8 mouse cellular contexts compared by ENCODE assay signal in genomic region chr13:41847516-41848126, GRCm38 (mm10). TPM values are rescaled to one million over a fixed set of nuclear protein-coding genes. Genes with fewer than 3 reads are reported as not detected.
DNase-seq lines count a peak whose midpoint lies in the region; ATAC-seq lines count a peak whose summit lies in the region.
"Had no signal": no experiment of that assay in that cellular context is flagged by ENCODE, and none has a peak within 500 bp of the region (broad histone marks: within the 10 kb centered on the region; RNA-seq: fewer than 3 reads in every experiment).

Adtrp (minus strand) TSS chr13:41847684.

- H3K36me3 ChIP-seq in kidney, embryonic 15.5 days: no peaks in the 10 kb centered on the region

- no peaks in the 10 kb centered on the region for H3K27me3 ChIP-seq in kidney, embryonic 15.5 days

- H3K9ac ChIP-seq in kidney, embryonic 15.5 days: no peak within 1 kb of the TSS

- DNase-seq in kidney, adult 9 months: no peak
- DNase-seq in R1 (ENCODE audit: low read depth, low spot score): peak; percentile 75
- DNase-seq in adrenal gland, postnatal 25 days: peak; percentile 12
- peak; percentile 30 to 53 for DNase-seq in lung, postnatal 4 days
- no peak for DNase-seq in layer of hippocampus, adult 9-10 months (ENCODE audit: low spot score)
- DNase-seq in frontal cortex, adult 2 months (ENCODE audit: extremely low spot score in 1 of 2, low spot score in 1 of 2): no peak

- 0 out of 2 replicates have a peak within 1 kb of the TSS, but pooled peaks have one; percentile 20 for H3K4me2 ChIP-seq in kidney, embryonic 15.5 days

- no peak within 1 kb of the TSS for H3K27ac ChIP-seq in kidney, embryonic 15.5 days

- H3K9me3 ChIP-seq in kidney, embryonic 15.5 days (replicated peaks): no peaks in the 10 kb centered on the region

- no peak for ATAC-seq in kidney, embryonic 15.5 days (replicated peaks; ENCODE audit: low FRiP score)

- WGBS in kidney, embryonic 15.5 days: 58% methylated on average over 11 of the region's 11 CpGs

- H3K4me3 ChIP-seq in kidney, embryonic 15.5 days (replicated peaks): no peak within 1 kb of the TSS

- H3K4me1 ChIP-seq in kidney, embryonic 15.5 days: peaks cover 15% of the 10 kb centered on the region

RNA-seq across cellular contexts. Expression of gene Adtrp, which starts in this region (rescaled TPM):
- 0.22 and 0.66 TPM in 2 replicates for polyA plus RNA-seq in kidney, embryonic 15.5 days (2015; fragmentation: Nextera tagmentation; extraction: Ambion mirVana)
- 20.6 and 32.9 TPM in 2 replicates for total RNA-seq in adrenal gland, postnatal 25 days (2021)
- polyA plus RNA-seq in frontal cortex, adult 2 months (2012; rRNA removed): 0.32 and 0.40 TPM in 2 replicates
- total RNA-seq: hematopoietic stem cell, adult 5-6 weeks had no signal

Comparison
In these comparisons a context has a peak if more than half of its experiments do, and no peak if none do; other contexts are left out.
1. DNase-seq: peak in R1 (single experiment), adrenal gland, postnatal 25 days (single experiment) and lung, postnatal 4 days (2 of 2); none in kidney, adult 9 months (single experiment), layer of hippocampus, adult 9-10 months (single experiment) and frontal cortex, adult 2 months (0 of 2).